Mouse (Mus musculus): Measurements from ENCODE around the gene Rsph1. TPM values are rescaled to one million over a fixed set of nuclear protein-coding genes. Genes with fewer than 3 reads are reported as not detected.

Gene Rsph1
- polyA plus RNA-seq, 1 experiment from 2014 or later: 1.7 TPM

DNA sequence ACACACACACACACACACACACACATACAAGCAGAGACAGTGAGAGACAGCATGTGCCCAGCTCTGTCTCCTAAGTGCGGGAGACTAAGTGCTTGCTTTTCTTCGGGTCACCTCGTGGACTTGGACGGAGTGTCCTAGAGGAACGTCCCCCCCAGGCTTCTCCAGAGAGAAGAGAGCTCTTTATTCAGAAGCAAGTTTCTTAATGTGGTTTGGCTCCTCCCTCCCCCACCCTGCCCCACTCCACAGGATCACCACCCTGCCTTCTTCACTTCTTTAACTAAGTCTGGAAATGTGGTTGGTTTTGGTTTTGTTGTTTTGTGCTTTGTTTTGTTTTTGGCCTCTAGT is 28.6 kb upstream of the Rsph1 start:
- ATAC-seq (ENCODE audit: low FRiP score) (no peak), DNase-seq (ENCODE audit: low spot score, missing footprints) (no peak)
- Histone ChIP-seq H3K9ac (ENCODE audit: low read length) (no peak overlapping the region), H3K9me3 (ENCODE audit: control insufficient read depth, low read length) (no peaks in the 10 kb centered on the region), H3K27ac (ENCODE audit: low read depth, low read length) (no peak overlapping the region), H3K4me1 (ENCODE audit: control insufficient read depth, insufficient read depth, low read length) (no peaks in the 10 kb centered on the region), H3K4me3 (ENCODE audit: low read depth, low read length) (no peak overlapping the region), H3K4me2 (no peak overlapping the region), H3K27me3 (ENCODE audit: control insufficient read depth, insufficient read depth, low read length) (no peaks in the 10 kb centered on the region), H3K36me3 (ENCODE audit: control insufficient read depth, insufficient read depth, low read length) (no peaks in the 10 kb centered on the region)
- 71% methylated on average over 5 of the region's 5 CpGs for WGBS

- Histone ChIP-seq H3K27ac (ENCODE audit: low read depth, low read length) (no peak overlapping the region), H3K27me3 (ENCODE audit: control insufficient read depth, insufficient read depth, low read length) (no peaks in the 10 kb centered on the region), H3K4me2 (no peak overlapping the region), H3K36me3 (ENCODE audit: control insufficient read depth, insufficient read depth, low read length) (no peaks in the 10 kb centered on the region), H3K9me3 (ENCODE audit: control insufficient read depth, low read length) (no peaks in the 10 kb centered on the region), H3K4me1 (ENCODE audit: control insufficient read depth, insufficient read depth, low read length) (no peaks in the 10 kb centered on the region), H3K9ac (ENCODE audit: low read length) (no peak overlapping the region), H3K4me3 (ENCODE audit: low read depth, low read length) (no peak overlapping the region)
- no peak for DNase-seq (ENCODE audit: low spot score, missing footprints)
- 58% methylated on average over 12 of the region's 12 CpGs for WGBS
- ATAC-seq (ENCODE audit: low FRiP score): no peak
Observed at GRCm38 (mm10) chr17:31304895-31305775, 28.0 kb upstream of the Rsph1 start.

DNA sequence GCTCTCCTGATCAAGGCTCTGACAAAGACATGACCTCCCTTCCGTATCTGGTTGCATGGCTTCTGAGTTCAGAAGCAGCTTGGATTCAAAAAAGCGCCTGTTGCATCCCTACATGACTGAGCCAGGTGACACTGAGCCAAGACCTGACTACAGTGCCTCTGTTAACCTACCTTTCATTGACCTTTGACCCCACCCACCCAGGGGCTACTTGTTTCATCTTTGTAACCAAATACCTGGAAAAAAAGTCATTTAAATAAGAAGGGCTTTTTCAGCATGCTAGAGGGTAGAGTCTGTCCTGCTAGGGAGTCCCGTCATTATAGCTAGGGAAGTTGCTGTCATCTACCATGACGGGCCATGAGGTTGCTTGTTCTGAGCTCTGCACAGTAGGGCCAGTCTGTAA is 26.2 kb upstream of the Rsph1 start:
- Histone ChIP-seq H3K27me3 (ENCODE audit: control insufficient read depth, insufficient read depth, low read length) (no peaks in the 10 kb centered on the region), H3K4me3 (ENCODE audit: low read depth, low read length) (no peak overlapping the region), H3K9ac (ENCODE audit: low read length) (no peak overlapping the region), H3K9me3 (ENCODE audit: control insufficient read depth, low read length) (no peaks in the 10 kb centered on the region), H3K27ac (ENCODE audit: low read depth, low read length) (no peak overlapping the region), H3K4me1 (ENCODE audit: control insufficient read depth, insufficient read depth, low read length) (no peaks in the 10 kb centered on the region), H3K36me3 (ENCODE audit: control insufficient read depth, insufficient read depth, low read length) (no peaks in the 10 kb centered on the region), H3K4me2 (no peak overlapping the region)
- no peak for ATAC-seq (ENCODE audit: low FRiP score)
- peak; percentile 57 for DNase-seq (ENCODE audit: low spot score, missing footprints)
- 88% methylated on average over 4 of the region's 4 CpGs for WGBS

DNA sequence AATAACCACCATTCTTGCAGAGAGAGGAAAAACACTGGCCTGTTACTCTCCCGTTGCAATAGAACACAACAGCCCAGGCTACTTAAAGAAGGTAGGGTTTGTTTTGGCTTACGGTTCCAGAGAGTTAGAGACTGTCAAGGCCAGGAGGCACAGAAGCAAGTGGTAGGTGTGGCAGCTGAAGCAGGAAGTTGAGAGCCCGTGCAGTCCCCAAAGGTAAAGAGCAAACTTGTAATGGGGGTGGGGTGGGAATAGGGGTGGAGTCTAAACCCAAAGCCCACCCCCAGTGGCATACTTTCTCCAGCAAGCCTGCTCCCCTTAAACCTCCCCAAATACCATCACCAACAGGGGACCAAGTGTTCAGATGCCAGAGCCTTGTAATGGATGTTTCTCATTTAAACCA is 23.6 kb upstream of the Rsph1 start:
- no peak overlapping the region for H3K9ac ChIP-seq (ENCODE audit: low read length)
- ATAC-seq (ENCODE audit: low FRiP score) (no peak), DNase-seq (ENCODE audit: low spot score, missing footprints) (no peak)
- no peaks in the 10 kb centered on the region for H3K9me3 ChIP-seq (ENCODE audit: control insufficient read depth, low read length)
- H3K36me3 ChIP-seq (ENCODE audit: control insufficient read depth, insufficient read depth, low read length): no peaks in the 10 kb centered on the region
- H3K27me3 ChIP-seq (ENCODE audit: control insufficient read depth, insufficient read depth, low read length): peaks cover 13% of the 10 kb centered on the region
- no peak overlapping the region for H3K4me3 ChIP-seq (ENCODE audit: low read depth, low read length)
- H3K4me1 ChIP-seq (ENCODE audit: control insufficient read depth, insufficient read depth, low read length): peaks cover 8% of the 10 kb centered on the region; the same call in 1 of the 2 replicates
- 81% methylated on average over 3 of the region's 3 CpGs for WGBS
- no peak overlapping the region for H3K4me2 ChIP-seq
- H3K27ac ChIP-seq (ENCODE audit: low read depth, low read length): no peak overlapping the region

- ATAC-seq (ENCODE audit: low FRiP score): no peak
- no peak overlapping the region for H3K4me3 ChIP-seq (ENCODE audit: low read depth, low read length)
- no peaks in the 10 kb centered on the region for H3K9me3 ChIP-seq (ENCODE audit: control insufficient read depth, low read length)
- no peak for DNase-seq (ENCODE audit: low spot score, missing footprints)
- H3K27me3 ChIP-seq (ENCODE audit: control insufficient read depth, insufficient read depth, low read length): peaks cover 20% of the 10 kb centered on the region
- H3K4me2 ChIP-seq: no peak overlapping the region
- H3K4me1 ChIP-seq (ENCODE audit: control insufficient read depth, insufficient read depth, low read length): peaks cover 10% of the 10 kb centered on the region
- H3K36me3 ChIP-seq (ENCODE audit: control insufficient read depth, insufficient read depth, low read length): no peaks in the 10 kb centered on the region
- H3K9ac ChIP-seq (ENCODE audit: low read length): no peak overlapping the region
- H3K27ac ChIP-seq (ENCODE audit: low read depth, low read length): no peak overlapping the region
- 91% methylated on average over 4 of the region's 4 CpGs for WGBS
Observed at GRCm38 (mm10) chr17:31299981-31300380, 22.8 kb upstream of the Rsph1 start.

- no peaks in the 10 kb centered on the region for H3K36me3 ChIP-seq (ENCODE audit: control insufficient read depth, insufficient read depth, low read length)
- no peak overlapping the region for H3K4me2 ChIP-seq
- no peak overlapping the region for H3K4me3 ChIP-seq (ENCODE audit: low read depth, low read length)
- H3K9me3 ChIP-seq (ENCODE audit: control insufficient read depth, low read length): no peaks in the 10 kb centered on the region
- no peak for DNase-seq (ENCODE audit: low spot score, missing footprints)
- peaks cover 10% of the 10 kb centered on the region for H3K4me1 ChIP-seq (ENCODE audit: control insufficient read depth, insufficient read depth, low read length)
- 92% methylated on average over 6 of the region's 6 CpGs for WGBS
- H3K27ac ChIP-seq (ENCODE audit: low read depth, low read length): no peak overlapping the region
- H3K27me3 ChIP-seq (ENCODE audit: control insufficient read depth, insufficient read depth, low read length): peaks cover 20% of the 10 kb centered on the region
- H3K9ac ChIP-seq (ENCODE audit: low read length): no peak overlapping the region
- ATAC-seq (ENCODE audit: low FRiP score): no peak
Observed at GRCm38 (mm10) chr17:31298419-31299209, 21.4 kb upstream of the Rsph1 start.

DNA sequence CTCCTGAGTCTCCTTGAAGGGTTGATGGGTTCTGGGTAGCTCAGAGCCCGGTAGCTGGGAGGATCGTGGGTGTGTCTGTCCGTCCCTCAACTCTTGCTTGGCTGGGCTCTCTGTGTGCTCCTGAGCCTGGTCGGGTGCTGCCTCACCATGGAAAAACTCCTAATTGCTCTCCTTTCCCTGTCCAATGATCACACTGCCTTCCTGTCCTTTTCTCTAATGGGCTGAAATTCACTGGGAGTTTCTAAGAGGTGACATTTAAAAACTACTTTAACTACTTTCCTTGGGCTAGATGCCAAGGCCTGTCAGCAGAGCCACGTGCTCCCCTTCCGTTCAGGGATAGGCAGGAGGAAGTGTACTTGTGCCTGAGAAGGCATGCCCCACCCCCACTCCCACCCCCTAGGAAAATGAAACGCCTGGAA is 20.3 kb upstream of the Rsph1 start:
- no peak overlapping the region for H3K27ac ChIP-seq (ENCODE audit: low read depth, low read length)
- no peaks in the 10 kb centered on the region for H3K36me3 ChIP-seq (ENCODE audit: control insufficient read depth, insufficient read depth, low read length)
- H3K4me1 ChIP-seq (ENCODE audit: control insufficient read depth, insufficient read depth, low read length): peaks cover 10% of the 10 kb centered on the region
- WGBS: 29% methylated on average over 7 of the region's 7 CpGs
- peaks cover 20% of the 10 kb centered on the region for H3K27me3 ChIP-seq (ENCODE audit: control insufficient read depth, insufficient read depth, low read length)
- no peak overlapping the region for H3K9ac ChIP-seq (ENCODE audit: low read length)
- no peaks in the 10 kb centered on the region for H3K9me3 ChIP-seq (ENCODE audit: control insufficient read depth, low read length)
- peak overlapping the region; percentile 98; the same call in 1 of the 2 replicates for H3K4me2 ChIP-seq
- no peak for DNase-seq (ENCODE audit: low spot score, missing footprints)
- ATAC-seq (ENCODE audit: low FRiP score): no peak
- no peak overlapping the region; the same call in 1 of the 2 replicates for H3K4me3 ChIP-seq (ENCODE audit: low read depth, low read length)

GRCm38 (mm10) chr17:31295892-31296781 is 19.0 kb upstream of the Rsph1 start:
- WGBS: under 1% methylated on average over 65 of the region's 68 CpGs
- no peaks in the 10 kb centered on the region for H3K36me3 ChIP-seq (ENCODE audit: control insufficient read depth, insufficient read depth, low read length)

More at GRCm38 (mm10) chr17:31295892-31296781, 19.0 kb upstream of the Rsph1 start:
- H3K4me1 ChIP-seq (ENCODE audit: control insufficient read depth, insufficient read depth, low read length): peaks cover 10% of the 10 kb centered on the region
- peak overlapping the region; percentile 59 for H3K4me3 ChIP-seq (ENCODE audit: low read depth, low read length)
- peaks cover 20% of the 10 kb centered on the region for H3K27me3 ChIP-seq (ENCODE audit: control insufficient read depth, insufficient read depth, low read length)
- no peaks in the 10 kb centered on the region for H3K9me3 ChIP-seq (ENCODE audit: control insufficient read depth, low read length)
- peak overlapping the region; percentile 98 for H3K4me2 ChIP-seq
- H3K27ac ChIP-seq (ENCODE audit: low read depth, low read length): peak overlapping the region; percentile 22; the same call in 1 of the 2 replicates
- DNase-seq (ENCODE audit: low spot score, missing footprints) (peak; percentile 98), ATAC-seq (ENCODE audit: low FRiP score) (peak; percentile 86)
- peak overlapping the region; percentile 77 for H3K9ac ChIP-seq (ENCODE audit: low read length)
